Mouse (Mus musculus): ENCODE data around the gene St5. TPM values are rescaled to one million over a fixed set of nuclear protein-coding genes. Genes with fewer than 3 reads are reported as not detected.
A peak's percentile ranks its signal among the peaks of the same experiment; 100 is the strongest.

The St5 gene
- polyA plus RNA-seq, 1 experiment from 2014 or later: 66.9 TPM

- Histone ChIP-seq H3K9me3 (ENCODE audit: control insufficient read depth, low read length) (no peaks in the 10 kb centered on the region), H3K27me3 (replicated peaks; ENCODE audit: control insufficient read depth, insufficient read depth, low read length) (no peaks in the 10 kb centered on the region), H3K4me1 (ENCODE audit: control insufficient read depth, insufficient read depth, low read length) (peaks cover 26% of the 10 kb centered on the region), H3K4me2 (ENCODE audit: low read depth, low read length) (no peak overlapping the region), H3K27ac (ENCODE audit: low read length) (no peak overlapping the region), H3K9ac (ENCODE audit: low read depth, low read length) (no peak overlapping the region), H3K36me3 (ENCODE audit: control insufficient read depth, insufficient read depth, low read length) (no peaks in the 10 kb centered on the region), H3K4me3 (ENCODE audit: low read length) (no peak overlapping the region)
- 70% methylated on average over 3 of the region's 3 CpGs for WGBS
- ATAC-seq: no peak
These were observed 83.1 kb downstream of the St5 start for GRCm38 (mm10) chr7:109620288-109620687.

- Histone ChIP-seq H3K36me3 (ENCODE audit: control insufficient read depth, insufficient read depth, low read length) (no peaks in the 10 kb centered on the region), H3K9me3 (ENCODE audit: control insufficient read depth, low read length) (no peaks in the 10 kb centered on the region), H3K27ac (ENCODE audit: low read length) (no peak overlapping the region), H3K9ac (ENCODE audit: low read depth, low read length) (no peak overlapping the region), H3K27me3 (replicated peaks; ENCODE audit: control insufficient read depth, insufficient read depth, low read length) (no peaks in the 10 kb centered on the region), H3K4me2 (ENCODE audit: low read depth, low read length) (no peak overlapping the region), H3K4me1 (ENCODE audit: control insufficient read depth, insufficient read depth, low read length) (peaks cover 36% of the 10 kb centered on the region), H3K4me3 (ENCODE audit: low read length) (no peak overlapping the region)
- no peak for ATAC-seq
- WGBS: 24% methylated on average over 6 of the region's 6 CpGs
These were observed 84.7 kb downstream of the St5 start for GRCm38 (mm10) chr7:109618721-109619120.

- ATAC-seq: no peak
- no peaks in the 10 kb centered on the region for H3K36me3 ChIP-seq (ENCODE audit: control insufficient read depth, insufficient read depth, low read length)
- H3K4me3 ChIP-seq (ENCODE audit: low read length): no peak overlapping the region
- no peak overlapping the region for H3K9ac ChIP-seq (ENCODE audit: low read depth, low read length)
- no peak overlapping the region for H3K27ac ChIP-seq (ENCODE audit: low read length)
- WGBS: 58% methylated on average over 3 of the region's 3 CpGs
- H3K4me1 ChIP-seq (ENCODE audit: control insufficient read depth, insufficient read depth, low read length): peaks cover 39% of the 10 kb centered on the region
- H3K9me3 ChIP-seq (ENCODE audit: control insufficient read depth, low read length): no peaks in the 10 kb centered on the region
- no peaks in the 10 kb centered on the region for H3K27me3 ChIP-seq (replicated peaks; ENCODE audit: control insufficient read depth, insufficient read depth, low read length)
- no peak overlapping the region for H3K4me2 ChIP-seq (ENCODE audit: low read depth, low read length)
These were observed 85.6 kb downstream of the St5 start for GRCm38 (mm10) chr7:109617838-109618237.

GRCm38 (mm10) chr7:109616034-109616979 lies 87.1 kb downstream of the St5 start:
- peak overlapping the region; percentile 51 for H3K4me3 ChIP-seq (ENCODE audit: low read length)
- H3K4me1 ChIP-seq (ENCODE audit: control insufficient read depth, insufficient read depth, low read length): peaks cover 37% of the 10 kb centered on the region
- H3K9ac ChIP-seq (ENCODE audit: low read depth, low read length): peak overlapping the region; percentile 75
- peak overlapping the region; percentile 92 for H3K27ac ChIP-seq (ENCODE audit: low read length)
- H3K27me3 ChIP-seq (replicated peaks; ENCODE audit: control insufficient read depth, insufficient read depth, low read length): no peaks in the 10 kb centered on the region
- peak overlapping the region; percentile 58 for H3K4me2 ChIP-seq (ENCODE audit: low read depth, low read length)
- H3K36me3 ChIP-seq (ENCODE audit: control insufficient read depth, insufficient read depth, low read length): no peaks in the 10 kb centered on the region
- peak; percentile 94 for ATAC-seq
- no peaks in the 10 kb centered on the region for H3K9me3 ChIP-seq (ENCODE audit: control insufficient read depth, low read length)
- WGBS: 3% methylated on average over 25 of the region's 25 CpGs

GRCm38 (mm10) chr7:109615601-109616000 lies 87.8 kb downstream of the St5 start:
- no peak for ATAC-seq
- WGBS: 34% methylated on average over 4 of the region's 4 CpGs
- no peaks in the 10 kb centered on the region for H3K9me3 ChIP-seq (ENCODE audit: control insufficient read depth, low read length)
- H3K4me1 ChIP-seq (ENCODE audit: control insufficient read depth, insufficient read depth, low read length): peaks cover 30% of the 10 kb centered on the region
- no peaks in the 10 kb centered on the region for H3K27me3 ChIP-seq (replicated peaks; ENCODE audit: control insufficient read depth, insufficient read depth, low read length)
- H3K4me2 ChIP-seq (ENCODE audit: low read depth, low read length): peak overlapping the region; percentile 58
- peak overlapping the region; percentile 51 for H3K4me3 ChIP-seq (ENCODE audit: low read length)
- H3K36me3 ChIP-seq (ENCODE audit: control insufficient read depth, insufficient read depth, low read length): no peaks in the 10 kb centered on the region
- H3K27ac ChIP-seq (ENCODE audit: low read length): peak overlapping the region; percentile 92
- peak overlapping the region; percentile 75 for H3K9ac ChIP-seq (ENCODE audit: low read depth, low read length)

DNA sequence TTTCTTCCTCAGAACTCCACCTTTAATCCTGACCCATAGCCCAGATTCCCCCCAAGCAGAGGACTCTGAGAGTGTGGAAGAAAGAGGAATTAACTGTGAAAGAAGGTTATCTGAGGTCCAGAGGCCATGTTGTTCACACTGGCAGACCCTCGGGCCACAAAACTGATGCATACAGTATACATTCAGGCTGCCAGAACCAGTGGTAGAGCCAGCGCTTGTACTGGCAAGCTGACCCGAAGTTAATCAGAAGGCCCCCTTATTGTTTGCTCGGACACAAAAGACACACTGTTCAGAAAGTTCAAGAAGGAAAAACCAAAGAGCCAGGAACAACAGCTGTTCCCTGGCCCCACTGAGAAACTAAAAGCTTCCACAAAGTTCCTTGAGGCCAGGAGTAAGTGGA lies 88.5 kb downstream of the St5 start:
- no peak for ATAC-seq
- peak overlapping the region; percentile 51 for H3K4me3 ChIP-seq (ENCODE audit: low read length)
- H3K9ac ChIP-seq (ENCODE audit: low read depth, low read length): peak overlapping the region; percentile 75
- no peaks in the 10 kb centered on the region for H3K27me3 ChIP-seq (replicated peaks; ENCODE audit: control insufficient read depth, insufficient read depth, low read length)
- H3K4me2 ChIP-seq (ENCODE audit: low read depth, low read length): peak overlapping the region; percentile 58
- 41% methylated on average over 4 of the region's 4 CpGs for WGBS
- H3K4me1 ChIP-seq (ENCODE audit: control insufficient read depth, insufficient read depth, low read length): peaks cover 33% of the 10 kb centered on the region
- peak overlapping the region; percentile 92 for H3K27ac ChIP-seq (ENCODE audit: low read length)
- no peaks in the 10 kb centered on the region for H3K9me3 ChIP-seq (ENCODE audit: control insufficient read depth, low read length)
- H3K36me3 ChIP-seq (ENCODE audit: control insufficient read depth, insufficient read depth, low read length): no peaks in the 10 kb centered on the region

- H3K4me1 ChIP-seq (ENCODE audit: control insufficient read depth, insufficient read depth, low read length): peaks cover 34% of the 10 kb centered on the region
These were observed 89.8 kb downstream of the St5 start for GRCm38 (mm10) chr7:109613531-109614021.

GRCm38 (mm10) chr7:109613051-109613450 lies 90.4 kb downstream of the St5 start:
- no peak overlapping the region for H3K9ac ChIP-seq (ENCODE audit: low read depth, low read length)
- ATAC-seq: no peak
- H3K9me3 ChIP-seq (ENCODE audit: control insufficient read depth, low read length): no peaks in the 10 kb centered on the region
- H3K4me2 ChIP-seq (ENCODE audit: low read depth, low read length): no peak overlapping the region
- no peaks in the 10 kb centered on the region for H3K27me3 ChIP-seq (replicated peaks; ENCODE audit: control insufficient read depth, insufficient read depth, low read length)
- H3K4me3 ChIP-seq (ENCODE audit: low read length): no peak overlapping the region
- no peaks in the 10 kb centered on the region for H3K36me3 ChIP-seq (ENCODE audit: control insufficient read depth, insufficient read depth, low read length)
- H3K27ac ChIP-seq (ENCODE audit: low read length): no peak overlapping the region
- peaks cover 38% of the 10 kb centered on the region for H3K4me1 ChIP-seq (ENCODE audit: control insufficient read depth, insufficient read depth, low read length)
- 80% methylated on average over 2 of the region's 3 CpGs for WGBS

More at GRCm38 (mm10) chr7:109613531-109614021, 89.8 kb downstream of the St5 start:
- peak overlapping the region; percentile 78 for H3K27ac ChIP-seq (ENCODE audit: low read length)
- no peaks in the 10 kb centered on the region for H3K9me3 ChIP-seq (ENCODE audit: control insufficient read depth, low read length)
- no peaks in the 10 kb centered on the region for H3K36me3 ChIP-seq (ENCODE audit: control insufficient read depth, insufficient read depth, low read length)
- peak overlapping the region; percentile 37 for H3K4me2 ChIP-seq (ENCODE audit: low read depth, low read length)
- WGBS: 39% methylated on average over 5 of the region's 5 CpGs
- H3K27me3 ChIP-seq (replicated peaks; ENCODE audit: control insufficient read depth, insufficient read depth, low read length): no peaks in the 10 kb centered on the region
- 0 out of 2 replicates have a peak overlapping the region, but pooled peaks have one; percentile 6 for H3K4me3 ChIP-seq (ENCODE audit: low read length)
- peak overlapping the region; percentile 4; the same call in 1 of the 2 replicates for H3K9ac ChIP-seq (ENCODE audit: low read depth, low read length)
- ATAC-seq: peak; percentile 37; the same call in 1 of the 2 replicates

- H3K9me3 ChIP-seq (ENCODE audit: control insufficient read depth, low read length): no peaks in the 10 kb centered on the region
- no peaks in the 10 kb centered on the region for H3K36me3 ChIP-seq (ENCODE audit: control insufficient read depth, insufficient read depth, low read length)
- H3K9ac ChIP-seq (ENCODE audit: low read depth, low read length): no peak overlapping the region
- H3K4me1 ChIP-seq (ENCODE audit: control insufficient read depth, insufficient read depth, low read length): peaks cover 42% of the 10 kb centered on the region
- no peak overlapping the region for H3K27ac ChIP-seq (ENCODE audit: low read length)
- H3K27me3 ChIP-seq (replicated peaks; ENCODE audit: control insufficient read depth, insufficient read depth, low read length): no peaks in the 10 kb centered on the region
- ATAC-seq: no peak
- WGBS: 69% methylated on average over 2 of the region's 2 CpGs
- no peak overlapping the region for H3K4me3 ChIP-seq (ENCODE audit: low read length)
- H3K4me2 ChIP-seq (ENCODE audit: low read depth, low read length): no peak overlapping the region
These were observed 90.9 kb downstream of the St5 start for GRCm38 (mm10) chr7:109612531-109612930.
